Mouse (Mus musculus) thymus, adult 2 months (tissue): ENCODE measurements around the gene Sipa1l1. TPM values are rescaled to one million over a fixed set of nuclear protein-coding genes. Genes with fewer than 3 reads are reported as not detected.

ENCODE experiments used
- DNase-seq: peaks from one replicate; pipeline ENCODE4 v3.0.0; 2021
- H3K27ac ChIP-seq: fragments of 200-500 bp; 2 replicates; pipeline ENCODE4 v1.5.1; 2012; ENCODE audit warnings: low read length, control low read depth; ENCODE audit not compliant: control insufficient read depth, insufficient read depth
- H3K27me3 ChIP-seq: fragments of 200-500 bp; 2 replicates; pipeline ENCODE4 v1.6.1; 2012; ENCODE audit warnings: mild to moderate bottlenecking, low read length, moderate library complexity, mixed read lengths; ENCODE audit not compliant: control insufficient read depth, insufficient read depth
- H3K36me3 ChIP-seq: fragments of 200-500 bp; 2 replicates; pipeline ENCODE4 v1.6.1; 2012; ENCODE audit warnings: mild to moderate bottlenecking, low read length, moderate library complexity; ENCODE audit not compliant: control insufficient read depth, insufficient read depth
- H3K4me1 ChIP-seq: fragments of 200-500 bp; replicated peaks from 2 replicates; pipeline ENCODE4 v1.6.1; 2012; ENCODE audit warnings: low read length; ENCODE audit not compliant: control insufficient read depth, insufficient read depth
- H3K4me3 ChIP-seq: fragments of 200-500 bp; 2 replicates; pipeline ENCODE4 v1.5.1; 2012; ENCODE audit warnings: mild to moderate bottlenecking, low read length, control low read depth, moderate library complexity; ENCODE audit not compliant: control insufficient read depth, insufficient read depth
- CTCF ChIP-seq: fragments of 200-500 bp; IDR thresholded peaks from 2 replicates; pipeline ENCODE4 v1.5.1; 2012; ENCODE audit warnings: mild to moderate bottlenecking, control low read depth, low read length, moderate library complexity, borderline replicate concordance; ENCODE audit not compliant: control insufficient read depth, poor library complexity, insufficient read depth; ENCODE audit errors: extremely low read depth
- POLR2A ChIP-seq: fragments of 200-500 bp; IDR thresholded peaks from 2 replicates; pipeline ENCODE4 v1.6.1; 2012; ENCODE audit warnings: mild to moderate bottlenecking, low read length, control low read depth, moderate library complexity; ENCODE audit not compliant: control insufficient read depth, poor library complexity, insufficient read depth; ENCODE audit errors: extremely low read depth
- WGBS: fragments of 180-500 bp; shearing (Covaris S2); methylation state at CpG from one replicate; pipeline ENCODE4 v1.1.7; 2018; 5-methylcytosine and 5-hydroxymethylcytosine counted together
- polyA plus RNA-seq: library from polyadenylated mRNA; depleted of rRNA; stranded (reverse); fragments of >200 nt; gene quantifications from 2 replicates; pipeline ENCODE4 v1.2.3, GENCODE M21; 2012

Gene Sipa1l1
- polyA plus RNA-seq, 1 experiment: 43.7 TPM

DNA sequence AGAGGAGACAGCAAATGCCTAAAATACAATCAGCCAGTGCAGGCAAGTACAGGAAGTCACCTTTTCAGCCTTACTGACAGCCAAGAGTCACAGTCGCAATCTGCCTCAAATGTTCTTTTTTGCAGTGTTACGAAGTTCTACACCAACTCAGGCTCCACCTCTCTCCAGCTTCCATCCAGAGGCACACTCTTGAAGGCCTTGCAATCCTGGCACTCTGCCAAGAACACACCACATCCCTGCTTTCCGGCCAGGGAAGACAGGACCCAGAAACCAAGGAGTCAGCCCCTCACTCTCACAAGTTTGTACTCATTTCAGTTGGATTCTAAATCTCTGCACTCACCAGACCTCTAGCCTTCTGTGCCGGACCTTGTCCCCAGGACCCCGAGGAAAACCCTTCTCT is 299.3 kb downstream of the Sipa1l1 start:
- H3K27me3 ChIP-seq: no peaks in the 10 kb centered on the region
- TF ChIP-seq CTCF (no peak), POLR2A (no peak)
- peaks cover 7% of the 10 kb centered on the region for H3K4me1 ChIP-seq
- H3K27ac ChIP-seq: no peak overlapping the region
- H3K4me3 ChIP-seq: no peak overlapping the region
- DNase-seq: no peak
- H3K36me3 ChIP-seq: no peaks in the 10 kb centered on the region
- WGBS: 88% methylated on average over 5 of the region's 5 CpGs

DNA sequence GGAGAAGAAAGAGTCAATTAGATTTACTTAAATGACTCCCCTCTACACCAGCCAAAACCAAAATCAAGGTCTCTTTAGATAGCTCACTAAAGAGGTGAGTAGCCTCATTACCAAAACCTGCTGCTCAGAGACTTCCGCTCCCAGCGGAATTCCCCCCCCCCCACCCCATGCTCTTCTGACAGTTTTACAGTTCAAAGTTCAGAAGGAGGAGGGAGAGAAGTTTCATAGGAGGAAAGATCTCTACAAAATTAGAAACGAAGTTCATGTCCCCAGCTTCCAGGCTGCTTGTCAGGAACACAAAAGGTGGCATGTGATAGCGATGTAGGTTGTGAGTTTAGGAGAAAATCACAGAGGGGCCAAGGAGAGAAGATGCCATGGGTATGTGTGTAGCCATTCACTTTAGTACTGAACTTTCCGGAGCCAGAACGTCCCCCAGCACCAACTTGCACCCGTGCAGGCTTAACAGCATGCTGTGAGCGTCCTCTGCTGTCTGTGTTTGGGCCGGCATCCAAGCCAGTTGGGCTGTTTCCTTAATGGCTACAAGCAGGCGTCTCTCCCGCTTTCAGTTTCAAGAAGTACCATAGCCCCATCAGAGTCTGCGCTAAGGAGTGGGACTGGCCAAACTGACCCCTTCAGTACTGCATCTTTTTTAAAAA is 300.7 kb downstream of the Sipa1l1 start:
- H3K27ac ChIP-seq: no peak overlapping the region
- peak; percentile 90 for DNase-seq
- 6% methylated on average over 12 of the region's 12 CpGs for WGBS

GRCm38 (mm10) chr12:82470362-82470936 is 301.3 kb downstream of the Sipa1l1 start:
- no peak for TF ChIP-seq CTCF
- no peak for TF ChIP-seq POLR2A

More for the DNA sequence above, 300.7 kb downstream of the Sipa1l1 start:
- Histone ChIP-seq H3K36me3 (no peaks in the 10 kb centered on the region), H3K4me3 (peak overlapping the region; percentile 44), H3K4me1 (peaks cover 7% of the 10 kb centered on the region), H3K27me3 (no peaks in the 10 kb centered on the region)
- no peak for TF ChIP-seq POLR2A
- TF ChIP-seq CTCF: peak; percentile 90; the same call in 1 of the 2 replicates

DNA sequence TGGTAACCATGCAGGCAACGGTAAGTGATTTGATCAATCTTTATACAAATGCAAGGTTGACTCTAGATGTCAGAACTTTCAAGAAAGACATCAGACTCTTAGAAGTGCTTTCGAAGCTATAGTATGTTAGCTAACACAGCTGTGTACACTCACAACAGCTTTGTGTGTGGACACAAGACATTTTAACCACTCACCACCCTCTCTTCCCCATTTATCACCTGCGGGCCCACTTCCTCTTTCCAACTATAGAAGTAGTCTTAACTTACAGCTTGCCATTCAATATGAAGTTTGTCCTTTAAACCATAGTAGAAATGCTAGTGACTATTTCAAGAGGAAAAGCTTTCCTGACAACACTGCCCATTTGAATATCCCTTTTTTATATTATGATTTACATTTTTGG is 303.7 kb downstream of the Sipa1l1 start:
- DNase-seq: no peak
- Histone ChIP-seq H3K36me3 (no peaks in the 10 kb centered on the region), H3K4me3 (no peak overlapping the region), H3K27me3 (no peaks in the 10 kb centered on the region), H3K27ac (no peak overlapping the region), H3K4me1 (peaks cover 7% of the 10 kb centered on the region)
- TF ChIP-seq CTCF (no peak), POLR2A (no peak)
- 35% methylated on average over 3 of the region's 3 CpGs for WGBS

More at GRCm38 (mm10) chr12:82470362-82470936, 301.3 kb downstream of the Sipa1l1 start:
- no peak overlapping the region for H3K27ac ChIP-seq
- no peaks in the 10 kb centered on the region for H3K27me3 ChIP-seq
- 6% methylated on average over 18 of the region's 18 CpGs for WGBS
- DNase-seq: peak; percentile 35
- peaks cover 7% of the 10 kb centered on the region for H3K4me1 ChIP-seq
- H3K36me3 ChIP-seq: no peaks in the 10 kb centered on the region
- H3K4me3 ChIP-seq: peak overlapping the region; percentile 44

GRCm38 (mm10) chr12:82473238-82473637 is 304.1 kb downstream of the Sipa1l1 start:
- no peaks in the 10 kb centered on the region for H3K36me3 ChIP-seq
- no peak overlapping the region for H3K4me3 ChIP-seq
- 94% methylated on average over 4 of the region's 4 CpGs for WGBS
- no peak overlapping the region for H3K27ac ChIP-seq
- no peak for DNase-seq
- H3K27me3 ChIP-seq: no peaks in the 10 kb centered on the region
- TF ChIP-seq CTCF (no peak), POLR2A (no peak)
- peaks cover 7% of the 10 kb centered on the region for H3K4me1 ChIP-seq

GRCm38 (mm10) chr12:82474409-82474808 is 305.3 kb downstream of the Sipa1l1 start:
- WGBS: 96% methylated on average over 4 of the region's 4 CpGs
- Histone ChIP-seq H3K36me3 (no peaks in the 10 kb centered on the region), H3K27ac (no peak overlapping the region), H3K4me3 (no peak overlapping the region), H3K27me3 (no peaks in the 10 kb centered on the region), H3K4me1 (peaks cover 5% of the 10 kb centered on the region)
- TF ChIP-seq POLR2A (no peak), CTCF (no peak)
- no peak for DNase-seq
